Mouse (Mus musculus) C2C12 (cell line): Measurements from ENCODE around the gene Gm11232. TPM values are rescaled to one million over a fixed set of nuclear protein-coding genes. Genes with fewer than 3 reads are reported as not detected.

Source experiments
- H3K27me3 ChIP-seq: one replicate; pipeline ENCODE4 v1.6.1; 2011; ENCODE audit not compliant: control insufficient read depth, insufficient read depth, insufficient read length
- H3K36me3 ChIP-seq: one replicate; pipeline ENCODE4 v1.6.1; 2011; ENCODE audit not compliant: control insufficient read depth, insufficient read depth
- H3K4me3 ChIP-seq: one replicate; pipeline ENCODE4 v1.5.1; 2011; ENCODE audit warnings: mild to moderate bottlenecking, control low read depth; ENCODE audit not compliant: poor library complexity, insufficient read depth, severe bottlenecking
- H3K79me2 ChIP-seq: one replicate; pipeline ENCODE4 v1.6.1; 2011; ENCODE audit not compliant: control insufficient read depth, insufficient read depth
- H3K79me3 ChIP-seq: one replicate; pipeline ENCODE4 v1.6.1; 2011; ENCODE audit warnings: low read depth, control low read depth
- H3ac ChIP-seq: one replicate; pipeline ENCODE3; 2011; ENCODE audit warnings: low read depth; ENCODE audit not compliant: control insufficient read depth, insufficient read length
- CEBPB ChIP-seq: IDR thresholded peaks from one replicate; pipeline ENCODE4 v1.6.1; 2011; ENCODE audit warnings: low read depth, mild to moderate bottlenecking, control low read depth, moderate library complexity
- CTCF ChIP-seq: IDR thresholded peaks from one replicate; pipeline ENCODE4 v1.5.1; 2011; ENCODE audit not compliant: control insufficient read depth, insufficient read depth, insufficient read length
- FOSL1 ChIP-seq: IDR thresholded peaks from one replicate; pipeline ENCODE4 v1.8.0; 2011; ENCODE audit warnings: mild to moderate bottlenecking, low read length; ENCODE audit not compliant: poor library complexity, insufficient read depth, severe bottlenecking
- MAX ChIP-seq: IDR thresholded peaks from one replicate; pipeline ENCODE4 v1.6.1; 2011; ENCODE audit warnings: mild to moderate bottlenecking, control low read depth
- MYOD1 ChIP-seq: IDR thresholded peaks from one replicate; pipeline ENCODE4 v1.6.1; 2011; ENCODE audit warnings: low read depth; ENCODE audit not compliant: control insufficient read depth, insufficient read length
- MYOG ChIP-seq: IDR thresholded peaks from one replicate; pipeline ENCODE4 v1.6.1; 2011; ENCODE audit not compliant: control insufficient read depth, insufficient read length; ENCODE audit errors: extremely low read depth
- USF1 ChIP-seq: IDR thresholded peaks from one replicate; pipeline ENCODE4 v1.6.1; 2011; ENCODE audit warnings: low read depth, mild to moderate bottlenecking, control low read depth, moderate library complexity
- long read RNA-seq, 2 experiments: library from polyadenylated mRNA; unstranded; transcript quantifications; one replicate each; pipeline ENCODE4 v2.0.0; 2019 to 2020
- polyA plus RNA-seq: library from polyadenylated mRNA; unstranded; fragments of >200 nt; fragmentation: generic; extraction: Trizol; gene quantifications from one replicate; pipeline ENCODE4 v1.2.1, GENCODE M21; 2012; ENCODE audit warnings: missing spikeins

The Gm11232 gene
- not detected for polyA plus RNA-seq
- long read RNA-seq, experiment 1 = 0 reads
- long read RNA-seq, experiment 2 = 0 reads

DNA sequence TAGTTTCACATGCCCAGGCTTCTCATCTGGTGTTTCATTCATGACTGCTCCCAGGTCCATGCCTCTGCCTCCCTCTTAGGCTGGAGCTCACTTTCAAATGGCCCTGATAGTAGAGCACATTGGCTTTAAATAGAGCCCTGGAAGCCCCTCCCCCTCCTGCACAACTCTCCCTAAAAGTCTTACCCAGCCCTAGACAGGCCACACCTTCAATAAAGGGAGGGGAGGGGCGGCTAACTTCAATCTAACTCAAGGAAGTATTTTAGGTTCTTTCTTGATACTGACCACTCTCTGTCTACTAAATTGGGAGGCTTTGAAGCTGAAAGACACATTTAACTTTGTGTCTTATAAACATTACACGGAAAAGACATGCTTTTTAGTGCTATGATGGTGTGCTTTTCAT, at the start of gene Gm11232:
TSS of gene Gm11232 (minus strand) at position 101 of the 400 bp plus-strand sequence.
- Histone ChIP-seq H3K79me3 (no peaks in the 10 kb centered on the region), H3K36me3 (no peaks in the 10 kb centered on the region), H3K79me2 (no peaks in the 10 kb centered on the region), H3K4me3 (no peak within 1 kb of the TSS), H3K27me3 (no peaks in the 10 kb centered on the region), H3ac (no peak within 1 kb of the TSS)
- TF ChIP-seq MYOD1 (no peak), MAX (no peak), FOSL1 (no peak), MYOG (no peak), CEBPB (no peak), USF1 (no peak), CTCF (no peak)

DNA sequence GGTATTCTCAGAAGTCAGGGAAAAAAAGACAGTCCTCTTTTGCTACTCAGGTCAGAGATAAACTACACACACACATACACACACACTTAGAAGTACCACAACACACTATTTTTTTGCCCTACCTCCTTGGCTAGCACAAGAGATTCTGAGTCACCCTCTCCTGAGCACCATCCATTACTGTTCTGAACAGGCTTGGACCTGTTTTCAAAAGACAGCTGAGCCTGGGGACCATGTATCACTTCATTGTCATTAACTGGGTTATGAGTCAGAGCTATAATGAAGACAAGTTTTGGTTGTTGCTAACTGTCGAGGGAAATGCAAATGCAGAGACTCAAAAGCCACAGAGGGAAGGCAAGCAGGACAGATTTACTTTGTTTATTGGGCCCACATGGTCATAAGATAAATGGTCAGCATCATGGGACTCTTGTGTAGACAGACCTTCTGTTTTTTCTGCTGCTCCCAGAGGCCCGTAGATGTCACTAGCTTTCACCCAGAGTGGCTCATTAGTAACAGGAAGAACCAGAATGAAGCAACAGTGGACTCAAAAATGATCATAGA, 48.3 kb upstream of the Gm11232 start:
- H3K79me3 ChIP-seq = no peaks in the 10 kb centered on the region
- H3K27me3 ChIP-seq = no peaks in the 10 kb centered on the region
- no peak overlapping the region for H3ac ChIP-seq
- no peak for TF ChIP-seq FOSL1
- no peak for TF ChIP-seq CEBPB
- no peak for TF ChIP-seq USF1
- H3K4me3 ChIP-seq = no peak overlapping the region
- H3K36me3 ChIP-seq = no peaks in the 10 kb centered on the region
- no peaks in the 10 kb centered on the region for H3K79me2 ChIP-seq

DNA sequence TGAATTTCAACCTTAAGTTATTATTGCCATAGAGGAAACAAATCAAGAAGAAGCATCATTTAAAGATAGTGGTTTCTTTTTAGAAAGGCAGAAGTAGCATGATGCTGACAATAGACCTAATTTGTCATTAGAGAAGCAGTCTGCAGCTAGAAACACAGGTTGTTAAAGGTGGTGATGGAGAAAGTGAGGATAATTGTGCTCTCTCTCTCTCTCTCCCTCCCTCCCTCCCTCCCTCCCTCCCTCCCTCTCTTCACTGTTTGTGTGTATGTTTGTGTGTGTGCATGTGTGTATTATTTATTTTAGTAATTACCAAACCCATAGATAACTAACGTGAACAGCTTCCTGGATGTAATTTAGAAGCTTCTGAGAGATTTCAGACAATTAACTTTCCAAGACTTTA, 7.8 kb upstream of the Gm11232 start:
- Histone ChIP-seq H3K36me3 (no peaks in the 10 kb centered on the region), H3K4me3 (no peak overlapping the region), H3K79me2 (no peaks in the 10 kb centered on the region), H3K79me3 (no peaks in the 10 kb centered on the region), H3K27me3 (no peaks in the 10 kb centered on the region), H3ac (no peak overlapping the region)
- TF ChIP-seq CTCF = no peak

DNA sequence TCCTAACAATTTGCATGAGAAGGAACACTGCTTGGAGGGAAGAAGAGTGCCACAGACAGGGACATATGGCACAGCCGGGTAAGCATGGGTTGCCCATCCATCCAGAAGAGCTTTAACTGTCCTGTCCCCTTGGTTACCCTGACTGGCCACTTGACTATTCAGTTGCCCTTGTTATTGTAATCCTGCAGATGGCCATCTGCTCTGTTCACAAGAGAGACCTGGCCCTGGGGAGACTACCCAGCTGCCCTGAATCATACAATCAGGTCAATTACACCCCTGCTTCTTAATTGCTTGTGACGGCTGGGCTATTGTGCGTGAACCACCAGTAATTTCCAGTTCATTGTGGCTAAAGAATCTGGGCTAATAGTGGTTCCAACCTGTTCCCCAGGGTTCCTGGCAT, 7.3 kb upstream of the Gm11232 start:
- Histone ChIP-seq H3K27me3 (no peaks in the 10 kb centered on the region), H3K36me3 (no peaks in the 10 kb centered on the region), H3K4me3 (no peak overlapping the region), H3ac (no peak overlapping the region), H3K79me3 (no peaks in the 10 kb centered on the region), H3K79me2 (no peaks in the 10 kb centered on the region)
- no peak for TF ChIP-seq USF1
- TF ChIP-seq MYOG = no peak
- no peak for TF ChIP-seq CEBPB

DNA sequence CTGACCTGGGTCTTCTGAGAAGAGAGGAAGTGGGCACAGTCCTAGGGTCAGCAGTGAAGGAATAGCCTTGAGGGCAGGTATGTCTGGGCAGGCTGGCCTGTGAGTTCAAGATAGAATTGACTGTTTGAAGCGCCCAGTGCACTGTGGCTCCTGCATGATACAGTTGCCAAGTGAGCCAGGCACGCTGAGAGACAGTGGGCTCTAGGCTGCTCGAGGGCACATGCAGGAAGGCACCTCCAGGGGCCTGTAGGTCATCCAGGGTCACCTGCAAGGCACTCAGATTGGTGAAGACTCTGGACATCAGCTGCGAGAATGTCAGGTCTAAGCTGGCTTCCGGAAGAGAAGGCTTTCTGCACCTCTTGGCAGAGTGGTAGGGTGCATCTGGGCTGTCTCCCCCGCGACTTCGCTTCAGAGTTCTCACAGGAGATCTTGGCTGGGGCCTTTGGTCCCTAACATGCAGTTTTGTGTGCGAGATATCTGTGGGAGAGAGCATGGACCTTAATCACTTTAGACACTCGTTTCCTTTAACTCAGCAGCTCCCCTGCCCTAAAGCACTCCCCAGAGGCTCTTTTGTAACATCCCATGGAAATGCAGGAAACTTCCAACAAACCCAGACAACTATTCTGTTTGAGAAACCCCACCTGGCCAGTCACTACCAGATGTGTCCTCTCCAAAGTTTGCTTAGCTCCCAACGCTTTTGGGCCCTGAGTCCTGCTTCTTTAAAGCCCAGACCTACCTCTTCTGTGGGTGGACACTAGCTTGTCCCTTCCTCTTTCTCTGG, 1.1 kb downstream of the Gm11232 start:
- TF ChIP-seq MYOG = no peak
- no peak for TF ChIP-seq CEBPB
- no peak for TF ChIP-seq MYOD1
- TF ChIP-seq FOSL1 = no peak
- no peak for TF ChIP-seq USF1
- TF ChIP-seq MAX = no peak
- TF ChIP-seq CTCF = no peak
- H3ac ChIP-seq = no peak overlapping the region
- no peaks in the 10 kb centered on the region for H3K36me3 ChIP-seq
- H3K79me2 ChIP-seq = no peaks in the 10 kb centered on the region
- no peaks in the 10 kb centered on the region for H3K79me3 ChIP-seq
- H3K27me3 ChIP-seq = no peaks in the 10 kb centered on the region
- H3K4me3 ChIP-seq = no peak overlapping the region

DNA sequence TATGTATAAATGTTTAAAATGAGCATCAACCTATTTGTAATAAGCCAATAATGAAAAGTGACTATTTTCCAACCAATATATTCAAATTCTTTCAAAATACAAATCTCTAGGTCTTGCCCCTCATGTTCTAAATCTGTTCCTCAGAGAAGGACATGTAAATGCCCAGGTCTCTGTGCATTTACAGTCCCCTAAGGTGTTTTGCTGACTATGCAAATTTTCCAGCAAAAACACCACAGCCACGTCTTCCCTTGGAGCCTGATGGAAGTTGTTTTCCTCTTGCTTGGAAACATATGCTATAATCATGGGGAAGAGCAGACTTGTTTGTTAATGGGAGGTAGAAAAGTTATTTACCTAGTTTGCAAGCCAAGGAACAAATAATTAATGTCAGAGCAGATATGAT, 12.0 kb downstream of the Gm11232 start:
- Histone ChIP-seq H3K27me3 (no peaks in the 10 kb centered on the region), H3ac (no peak overlapping the region), H3K79me2 (no peaks in the 10 kb centered on the region), H3K79me3 (no peaks in the 10 kb centered on the region), H3K4me3 (no peak overlapping the region), H3K36me3 (no peaks in the 10 kb centered on the region)
- TF ChIP-seq MYOD1 (no peak), CEBPB (no peak), MYOG (no peak), USF1 (no peak), FOSL1 (no peak), MAX (no peak), CTCF (no peak)
